Mouse (Mus musculus) cerebellum, postnatal 14 days (tissue): Measurements from ENCODE around the gene Pkp4.
"Not testable (repeated sequence)": the region's sequence is repeated elsewhere in the genome, so short reads cannot be mapped to it uniquely, and the experiment has no call there.

Source experiments
- DNase-seq, 2 experiments: peaks; one replicate each; pipeline ENCODE4 v3.0.0; 2021; ENCODE audit warnings: mixed read lengths in 2 of 2

Pkp4 gene

DNA sequence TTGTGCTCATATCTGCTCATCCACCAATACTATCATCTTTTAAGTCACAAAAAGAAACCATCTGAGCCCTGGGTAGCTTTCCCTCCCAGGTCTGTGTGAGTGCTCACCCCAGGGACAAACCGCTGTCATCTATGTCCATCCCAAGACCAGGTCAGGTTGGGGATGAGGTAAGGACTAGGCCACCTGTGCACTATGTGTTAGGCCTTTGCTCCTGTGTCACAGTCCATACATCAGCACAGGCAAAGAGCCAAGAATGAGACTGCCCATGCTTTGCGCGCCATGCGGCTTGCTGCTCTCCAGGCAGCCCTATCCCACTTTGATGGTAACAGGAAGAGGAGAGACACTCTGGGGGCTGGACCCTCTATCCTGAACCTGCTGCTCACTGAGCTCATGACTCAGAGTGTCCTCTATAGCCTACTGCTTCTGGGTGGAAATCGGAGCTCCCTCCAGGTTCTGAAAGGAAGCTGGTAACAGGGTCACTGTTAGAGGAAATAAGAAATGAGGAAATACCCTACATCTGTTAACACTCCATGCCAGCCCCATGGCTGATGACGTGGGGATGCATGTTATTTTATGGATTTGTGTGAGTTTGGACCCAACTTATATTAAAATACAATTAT is 182.1 kb downstream of the Pkp4 start:
- no peak for DNase-seq

DNA sequence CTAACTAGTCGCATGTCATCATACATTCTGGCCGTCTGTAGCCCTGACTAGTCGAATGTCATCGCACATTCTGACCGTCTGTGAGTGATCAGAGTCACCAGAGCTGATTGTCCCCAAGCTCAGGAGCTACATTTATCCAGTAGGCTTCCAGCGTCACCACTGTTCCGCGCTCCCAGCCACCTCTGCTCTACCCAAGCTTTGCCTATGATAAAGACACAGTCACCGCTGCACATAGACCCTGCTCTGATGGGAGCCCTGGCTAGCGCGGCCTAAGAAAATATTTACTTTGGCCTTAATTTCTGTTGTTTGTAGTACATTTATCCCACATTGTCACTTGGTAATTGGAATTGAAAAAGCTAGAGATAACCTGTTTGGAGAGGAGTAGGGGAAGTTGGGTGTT is 183.2 kb downstream of the Pkp4 start:
- DNase-seq, result no peak

GRCm38 (mm10) chr2:59344699-59345098 is 184.0 kb downstream of the Pkp4 start:
- DNase-seq, result peak; percentile 81 to 87

- peak in 1 of 2 experiments; percentile 52 for DNase-seq
Observed at GRCm38 (mm10) chr2:59345141-59345839, 184.6 kb downstream of the Pkp4 start.

DNA sequence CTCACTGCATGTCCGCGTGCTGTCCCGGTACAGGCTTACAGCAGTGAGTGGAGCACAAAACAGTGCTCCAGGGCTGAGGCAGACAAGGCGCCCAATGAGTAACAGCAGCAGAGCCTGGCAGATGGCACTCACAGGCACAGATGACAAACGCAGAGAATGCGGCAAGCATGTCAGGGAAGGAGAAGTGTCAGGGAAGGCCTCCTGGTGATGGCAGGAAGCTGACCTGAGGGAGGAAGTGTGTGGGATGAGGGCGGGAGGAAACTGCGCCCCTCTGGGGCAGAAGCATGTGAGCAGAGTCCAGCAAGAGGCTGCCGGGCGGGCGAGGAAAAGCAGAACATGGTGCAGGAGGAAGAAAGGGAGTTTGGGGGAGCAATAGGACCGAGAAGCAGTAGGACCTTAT is 185.8 kb downstream of the Pkp4 start:
- peak; percentile 45 to 52 for DNase-seq

DNA sequence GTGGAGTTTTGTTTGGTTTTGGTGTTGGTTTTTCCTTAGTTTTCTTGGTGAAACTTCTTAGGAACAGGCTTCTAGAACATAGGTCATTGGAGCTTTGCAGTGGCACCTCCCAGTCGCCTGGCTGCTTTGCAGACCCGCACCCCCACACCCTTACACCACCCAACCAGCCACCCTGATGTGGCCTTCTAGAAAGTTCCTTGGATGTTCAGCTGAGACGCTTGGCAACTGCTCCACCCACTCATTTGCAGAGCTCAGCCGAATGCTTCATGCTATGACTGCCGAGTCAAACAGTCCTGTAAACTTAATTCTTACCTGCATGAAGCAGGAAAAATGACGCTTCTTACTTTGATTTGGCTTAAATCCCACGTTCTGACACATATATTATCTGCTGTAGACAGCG is 187.9 kb downstream of the Pkp4 start:
- DNase-seq, result no peak

DNA sequence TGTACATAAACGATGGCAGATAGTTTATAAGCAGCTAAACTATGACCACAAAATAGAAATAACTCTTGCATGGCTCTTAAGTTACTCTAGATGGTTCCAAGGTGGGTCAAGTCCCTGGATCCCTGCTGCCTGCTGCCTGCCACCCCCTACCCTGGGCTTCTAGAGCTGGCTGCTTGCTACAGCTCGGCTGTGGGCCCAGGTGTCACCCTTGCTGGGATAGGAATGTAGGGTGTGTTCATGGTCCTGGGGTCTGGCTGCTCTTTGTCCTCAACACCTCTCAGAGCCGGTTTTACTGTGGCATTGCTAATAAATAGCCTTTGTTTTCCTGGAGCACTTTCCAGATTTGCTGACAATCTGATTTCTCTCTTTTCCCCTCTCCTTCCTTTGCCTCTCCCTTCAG is 189.4 kb downstream of the Pkp4 start:
- no peak for DNase-seq

DNA sequence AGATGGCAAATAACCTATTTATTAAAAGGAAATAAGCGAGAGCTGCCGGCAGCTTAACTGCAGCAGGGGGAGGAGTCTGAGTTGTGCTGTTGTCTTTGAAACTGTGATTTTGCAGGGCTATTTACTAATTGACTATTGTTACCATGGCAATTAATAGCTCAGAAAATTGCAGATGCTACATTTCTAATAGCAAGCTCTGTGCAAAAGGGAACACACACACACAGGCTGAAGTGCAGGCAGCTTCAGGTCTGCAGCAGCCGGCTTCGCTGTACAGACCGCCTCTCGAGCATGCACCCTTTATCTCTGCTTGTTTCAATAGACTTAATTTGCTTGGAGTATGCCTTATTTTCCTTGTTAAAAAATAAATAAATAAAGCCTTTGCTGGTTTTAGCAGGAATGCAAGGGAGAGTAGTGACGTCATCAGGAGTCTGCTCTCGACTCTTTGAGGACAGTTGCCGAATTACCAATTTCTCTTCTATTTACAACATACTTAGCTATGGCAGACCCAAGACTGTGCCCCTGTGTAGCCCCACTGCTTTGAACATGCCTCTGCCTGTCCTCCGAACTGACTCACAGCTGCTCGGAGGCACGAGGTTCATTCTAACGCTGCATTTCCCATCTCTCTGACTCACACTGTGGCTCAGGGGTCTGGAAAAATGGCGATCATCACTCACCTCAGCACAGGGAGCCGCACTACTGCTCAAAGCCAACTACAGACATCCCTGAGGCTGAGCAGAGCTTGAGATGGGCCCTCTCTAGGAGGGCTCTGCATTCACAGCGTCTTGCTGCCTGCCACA is 190.9 kb downstream of the Pkp4 start:
- no peak for DNase-seq

DNA sequence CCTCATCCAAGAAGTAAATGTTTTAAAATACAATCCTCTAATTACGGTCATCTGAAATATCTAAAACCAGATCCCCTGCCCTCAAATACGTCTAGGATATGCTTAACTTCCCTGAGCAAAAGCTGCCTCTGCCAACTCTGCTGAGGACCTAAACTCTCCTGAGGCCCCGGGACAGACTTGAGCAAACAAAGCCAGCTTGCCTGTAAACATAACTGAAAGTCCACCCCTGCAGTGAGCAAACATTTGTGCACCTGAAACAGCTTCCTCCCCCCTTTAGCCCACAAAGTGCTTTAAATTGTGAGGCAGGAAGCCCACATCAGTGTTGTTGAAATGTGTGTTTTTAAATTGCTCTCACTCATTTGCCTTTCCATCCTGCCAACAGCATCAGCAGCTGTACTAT is 193.2 kb downstream of the Pkp4 start:
- DNase-seq, result no peak

- DNase-seq, result no peak
Observed at GRCm38 (mm10) chr2:59355531-59356289, 195.1 kb downstream of the Pkp4 start.

GRCm38 (mm10) chr2:59359760-59360342 is 199.2 kb downstream of the Pkp4 start:
- DNase-seq, result no peak

GRCm38 (mm10) chr2:59361350-59361780 is 200.7 kb downstream of the Pkp4 start:
- no peak for DNase-seq

GRCm38 (mm10) chr2:59364156-59364842 is 203.6 kb downstream of the Pkp4 start:
- DNase-seq, result no peak

DNA sequence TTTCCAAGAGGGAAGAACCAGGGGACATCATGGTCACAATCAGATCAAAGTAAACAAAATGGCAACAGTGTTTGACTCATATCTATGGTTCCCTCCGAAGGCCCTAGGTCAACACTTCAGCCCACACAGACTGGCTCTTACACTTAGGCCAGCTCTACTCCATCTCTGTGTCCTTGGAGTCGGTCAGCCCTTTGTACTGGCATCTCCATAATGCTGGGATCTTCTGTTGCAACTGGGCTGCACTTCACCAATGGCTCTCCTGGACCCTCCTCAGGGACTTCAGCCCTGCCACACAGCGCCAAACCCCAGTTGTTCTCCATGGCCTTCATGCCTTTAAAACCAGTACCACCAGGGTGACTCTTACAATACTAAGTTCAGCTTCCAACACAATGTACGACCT is 206.5 kb downstream of the Pkp4 start:
- DNase-seq, result no peak

DNA sequence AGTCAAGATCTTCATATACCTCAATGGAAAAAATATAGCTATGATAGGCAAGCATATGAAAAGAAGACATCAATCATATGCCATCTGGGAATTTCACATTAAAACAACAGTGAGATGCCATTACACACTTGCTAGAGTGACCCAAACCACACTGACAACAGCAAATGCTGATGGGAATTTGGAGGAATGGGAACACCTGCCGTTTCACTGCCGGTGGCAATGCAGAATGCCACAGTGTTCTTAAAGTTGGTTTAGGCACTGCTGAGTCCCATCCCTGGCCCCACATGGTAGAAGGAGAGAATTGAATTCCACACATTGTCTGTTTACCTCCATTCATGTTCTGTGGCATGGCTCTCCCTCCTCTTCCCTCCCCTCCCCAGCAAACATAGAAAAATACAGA is 212.5 kb downstream of the Pkp4 start:
- DNase-seq, result no peak

GRCm38 (mm10) chr2:59378096-59378495 is 217.4 kb downstream of the Pkp4 start:
- DNase-seq, result no peak

DNA sequence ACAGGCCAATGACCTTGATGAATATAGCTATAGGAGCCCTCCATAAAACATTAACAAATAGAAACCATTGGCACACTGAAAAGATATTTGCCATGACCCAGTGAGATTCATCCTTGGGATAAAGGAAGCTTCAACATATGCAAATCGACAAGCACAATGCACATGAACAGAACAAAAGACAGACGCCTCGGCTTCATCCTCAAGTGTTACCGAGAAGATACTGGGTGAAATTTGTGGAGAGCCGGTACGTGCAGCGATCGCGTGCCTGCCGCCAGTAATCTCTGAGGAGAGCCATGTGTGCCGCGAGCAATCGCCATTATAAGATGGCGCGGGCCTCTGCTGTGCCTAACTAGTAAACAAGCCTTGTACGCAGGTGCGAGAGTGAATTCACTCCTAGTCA is 218.2 kb downstream of the Pkp4 start:
- DNase-seq, result not testable (repeated sequence)

DNA sequence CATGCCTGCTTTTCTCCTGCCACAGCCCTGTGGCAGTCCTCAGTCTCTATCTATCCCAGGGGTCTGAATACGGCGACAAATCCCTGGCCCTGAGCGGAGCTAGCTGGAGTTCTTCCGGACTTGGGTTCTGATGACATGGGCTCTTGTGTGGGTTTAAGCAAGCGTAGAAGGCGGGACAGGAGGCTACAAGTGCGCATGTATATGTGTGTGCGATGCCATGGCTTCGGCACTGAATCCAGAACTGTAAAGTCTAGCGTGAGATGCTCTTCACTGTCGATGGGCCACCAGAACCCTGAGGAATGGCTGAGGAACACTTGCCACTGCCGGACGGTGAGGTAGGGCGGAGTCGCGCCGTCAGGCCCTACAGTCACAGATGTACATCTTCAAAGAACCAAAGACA is 222.6 kb downstream of the Pkp4 start:
- no peak for DNase-seq

DNA sequence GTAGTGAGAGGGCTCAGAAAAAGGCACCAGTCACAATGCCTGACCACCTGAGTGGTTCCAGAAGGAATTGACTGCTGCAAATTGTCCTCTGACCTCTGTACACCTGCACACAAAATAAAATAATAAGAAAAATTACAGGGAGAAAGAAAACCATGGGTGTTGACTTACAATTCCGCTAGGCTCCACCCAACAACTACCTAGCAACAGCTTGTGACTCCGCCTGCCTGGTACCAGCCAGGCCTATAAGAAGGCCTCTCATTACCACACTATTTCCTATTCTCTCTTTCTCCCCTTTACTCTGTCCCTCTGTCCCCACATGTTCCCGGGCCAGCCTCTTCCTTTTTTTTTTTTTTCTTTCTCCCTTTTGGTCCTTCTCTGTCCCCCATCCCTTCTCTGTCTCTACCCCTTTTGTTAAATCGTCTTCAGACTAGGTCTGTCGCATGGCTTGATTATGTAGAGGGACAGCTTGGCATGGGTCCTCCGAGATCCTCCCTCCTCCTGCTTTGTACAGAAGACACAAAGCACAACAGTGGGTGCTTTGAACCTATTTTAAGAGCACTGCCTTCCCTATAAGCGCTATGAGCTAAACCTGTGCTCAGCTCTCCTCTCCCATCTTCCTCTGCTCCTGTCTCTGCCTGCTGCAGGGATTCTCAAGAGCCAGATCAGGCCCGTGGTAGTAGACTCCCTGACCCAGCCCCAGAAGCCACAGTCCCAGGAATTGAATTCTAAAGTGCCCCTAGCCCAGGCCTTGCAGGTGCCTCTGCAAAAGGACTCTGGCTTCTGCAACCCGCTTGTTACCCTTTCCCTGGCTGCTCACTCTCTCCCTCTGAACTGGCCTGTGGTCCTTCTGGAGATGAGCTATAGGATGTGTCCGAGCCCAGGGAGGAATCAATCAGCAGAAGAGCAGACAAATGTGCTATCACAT is 223.5 kb downstream of the Pkp4 start:
- no peak for DNase-seq

- DNase-seq, result no peak
Observed at GRCm38 (mm10) chr2:59385211-59385935, 224.7 kb downstream of the Pkp4 start.
